Mouse (Mus musculus) cerebellum, adult 11-12 months (tissue): ENCODE measurements around the gene Ifi211.
"Not testable (repeated sequence)": the region's sequence is repeated elsewhere in the genome, so short reads cannot be mapped to it uniquely, and the experiment has no call there.

Experiments
- DNase-seq: peaks from one replicate; pipeline ENCODE4 v3.0.0; 2022

Gene Ifi211

GRCm38 (mm10) chr1:173912548-173913255 lies at the start of gene Ifi211:
Ifi211 (minus strand) TSS chr1:173913046.
- not testable (repeated sequence) for DNase-seq

GRCm38 (mm10) chr1:173961491-173961890 lies 48.6 kb upstream of the Ifi211 start:
- not testable (repeated sequence) for DNase-seq

- DNase-seq = not testable (repeated sequence)
Measured at GRCm38 (mm10) chr1:173959998-173960397, 47.2 kb upstream of the Ifi211 start.

GRCm38 (mm10) chr1:173955839-173956527 lies 43.1 kb upstream of the Ifi211 start:
- not testable (repeated sequence) for DNase-seq

GRCm38 (mm10) chr1:173955071-173955796 lies 42.4 kb upstream of the Ifi211 start:
- no peak for DNase-seq

GRCm38 (mm10) chr1:173953563-173953962 lies 40.7 kb upstream of the Ifi211 start:
- DNase-seq = no peak

GRCm38 (mm10) chr1:173949044-173949443 lies 36.2 kb upstream of the Ifi211 start:
- DNase-seq = not testable (repeated sequence)

GRCm38 (mm10) chr1:173942780-173943066 lies 29.9 kb upstream of the Ifi211 start:
- DNase-seq = not testable (repeated sequence)

GRCm38 (mm10) chr1:173941924-173942779 lies 29.3 kb upstream of the Ifi211 start, which contains the start of the genes Mndal and Ifi203:
Mndal (minus strand) TSS chr1:173942491.
Ifi203 (minus strand) TSS chr1:173942672.
- not testable (repeated sequence) for DNase-seq

GRCm38 (mm10) chr1:173941522-173941921 lies 28.7 kb upstream of the Ifi211 start:
- not testable (repeated sequence) for DNase-seq

GRCm38 (mm10) chr1:173919279-173919678 lies 6.4 kb upstream of the Ifi211 start:
- not testable (repeated sequence) for DNase-seq

GRCm38 (mm10) chr1:173914559-173914958 lies 1.7 kb upstream of the Ifi211 start:
- DNase-seq = no peak

- DNase-seq = not testable (repeated sequence)
Measured at GRCm38 (mm10) chr1:173913256-173913791, 478 bp upstream of the Ifi211 start.

- no peak for DNase-seq
Measured at GRCm38 (mm10) chr1:173911808-173912464, 910 bp downstream of the Ifi211 start.

- not testable (repeated sequence) for DNase-seq
Measured at GRCm38 (mm10) chr1:173908390-173908789, 4.5 kb downstream of the Ifi211 start.

- not testable (repeated sequence) for DNase-seq
Measured at GRCm38 (mm10) chr1:173905885-173906284, 7.0 kb downstream of the Ifi211 start.

- DNase-seq = not testable (repeated sequence)
Measured at GRCm38 (mm10) chr1:173889741-173890140, 23.1 kb downstream of the Ifi211 start.

GRCm38 (mm10) chr1:173887026-173887787 lies 25.6 kb downstream of the Ifi211 start:
- DNase-seq = not testable (repeated sequence)

- DNase-seq = peak; percentile 6
Measured at GRCm38 (mm10) chr1:173880004-173880666, 32.7 kb downstream of the Ifi211 start.
